ENCODE assay signal across 8 mouse cellular contexts in genomic region chr19:5094243-5094632, GRCm38 (mm10). TPM values are rescaled to one million over a fixed set of nuclear protein-coding genes. Genes with fewer than 3 reads are reported as not detected.
A peak's percentile ranks its signal among the peaks of the same experiment; 100 is the strongest.
DNase-seq lines count a peak whose midpoint lies in the region; ATAC-seq and TF ChIP-seq lines count a peak whose summit lies in the region.

No protein-coding gene starts in this region.

- peak; percentile 73 for TF ChIP-seq CTCF in cortical plate, adult 2 months (IDR thresholded peaks at IDR 0.05; ENCODE audit: extremely low read depth, insufficient read depth, low read length)

- DNase-seq in ZHBTc4 (ENCODE audit: low read depth, low spot score), result peak; percentile 97
- DNase-seq in gastrocnemius, postnatal 10 days, result peak; percentile 94
- peak; percentile 96 to 97 for DNase-seq in left cerebral cortex, postnatal 10 days (ENCODE audit: extremely low spot score in 1 of 2, low spot score in 2 of 2)
- DNase-seq in right cerebral cortex, postnatal 25 days, result peak; percentile 97
- DNase-seq in urinary bladder, postnatal 36 days (ENCODE audit: low spot score in 2 of 2), result peak; percentile 83 to 87

- peaks cover 2% of the 10 kb centered on the region; the same call in 1 of the 2 replicates for H3K4me1 ChIP-seq in cortical plate, adult 2 months (ENCODE audit: control insufficient read depth, insufficient read depth, low read length)

- peak overlapping the region; percentile 55 for H3K4me3 ChIP-seq in cortical plate, adult 2 months (ENCODE audit: insufficient read depth, low read length)

- peak; percentile 13; the same call in 1 of the 2 replicates for TF ChIP-seq POLR2A in cortical plate, adult 2 months (IDR thresholded peaks at IDR 0.05; ENCODE audit: extremely low read depth, insufficient read depth, low read length)

- intact Hi-C loops in left cerebral cortex, postnatal 10 days (cut with DNase I), result loop anchor here (2.0 to 5.0 kb wide), 2 partner anchors 48 to 57 kb away; no protein-coding TSS in a partner anchor

- 0 out of 2 replicates have a peak overlapping the region, but pooled peaks have one; percentile 11 for H3K27ac ChIP-seq in cortical plate, adult 2 months (ENCODE audit: insufficient read depth, low read length)

- peak; percentile 70 for ATAC-seq in inflammation-experienced regulatory T-cells, adult 6 months
- peak; percentile 78 for ATAC-seq in megakaryocyte-erythroid progenitor cell, adult 5-6 weeks (replicated peaks; ENCODE audit: low FRiP score, low TSS enrichment, poor library complexity, severe bottlenecking)

RNA-seq across cellular contexts. Expression of gene Cnih2, which starts 4.1 kb away (rescaled TPM):
- polyA plus RNA-seq in cortical plate, adult 2 months (2012; rRNA removed), result 399 and 461 TPM in 2 replicates
- total RNA-seq in gastrocnemius, postnatal 10 days (2021), result under 1 TPM; 0.75 to 0.90 TPM
- polyA plus RNA-seq in inflammation-experienced regulatory T-cells, adult 6 months (2017; shearing (Covaris generic)), result under 1 TPM in 2 of 3 experiments, not detected in 1; 0.50 to 0.59 TPM
- total RNA-seq in left cerebral cortex, postnatal 10 days (2021), result 100 to 1,000 TPM; 379 to 384 TPM
- total RNA-seq in megakaryocyte-erythroid progenitor cell, adult 5-6 weeks (2014; fragmentation: Nextera tagmentation), result 0.66 TPM in 1 of 2 replicates, not detected in the other
- total RNA-seq in megakaryocyte-erythroid progenitor cell, adult 5-6 weeks (2017), result not detected in 2 replicates

RNA-seq across cellular contexts. Expression of gene Yif1a, which starts 5.9 kb away (rescaled TPM):
- 54.7 and 56.2 TPM in 2 replicates for polyA plus RNA-seq in cortical plate, adult 2 months (2012; rRNA removed)
- 10 to 100 TPM; 46.4 to 49.3 TPM for total RNA-seq in gastrocnemius, postnatal 10 days (2021)
- polyA plus RNA-seq in inflammation-experienced regulatory T-cells, adult 6 months (2017; shearing (Covaris generic)), result 10 to 100 TPM; 45.7 to 65.4 (median 46.2) TPM
- total RNA-seq in left cerebral cortex, postnatal 10 days (2021), result 10 to 100 TPM; 27.3 to 30.4 TPM
- total RNA-seq in megakaryocyte-erythroid progenitor cell, adult 5-6 weeks (2014; fragmentation: Nextera tagmentation), result 38.6 and 43.4 TPM in 2 replicates
- total RNA-seq in megakaryocyte-erythroid progenitor cell, adult 5-6 weeks (2017), result 7.5 and 13.6 TPM in 2 replicates

RNA-seq across cellular contexts. Expression of gene Tmem151a, which starts 8.9 kb away (rescaled TPM):
- polyA plus RNA-seq in cortical plate, adult 2 months (2012; rRNA removed), result 145 and 146 TPM in 2 replicates
- under 1 TPM; 0.23 to 0.27 TPM for total RNA-seq in gastrocnemius, postnatal 10 days (2021)
- not detected for polyA plus RNA-seq in inflammation-experienced regulatory T-cells, adult 6 months (2017; shearing (Covaris generic))
- total RNA-seq in left cerebral cortex, postnatal 10 days (2021), result 100 to 1,000 TPM; 115 to 122 TPM
- total RNA-seq in megakaryocyte-erythroid progenitor cell, adult 5-6 weeks (2014; fragmentation: Nextera tagmentation), result 1.2 TPM in 1 of 2 replicates, not detected in the other
- not detected in 2 replicates for total RNA-seq in megakaryocyte-erythroid progenitor cell, adult 5-6 weeks (2017)

RNA-seq across cellular contexts. Expression of gene Rab1b, which starts 12.6 kb away (rescaled TPM):
- polyA plus RNA-seq in cortical plate, adult 2 months (2012; rRNA removed), result 197 and 202 TPM in 2 replicates
- total RNA-seq in gastrocnemius, postnatal 10 days (2021), result 100 to 1,000 TPM; 119 to 127 TPM
- polyA plus RNA-seq in inflammation-experienced regulatory T-cells, adult 6 months (2017; shearing (Covaris generic)), result 100 to 1,000 TPM in 2 of 3 experiments, 10 to 100 TPM in 1; 83.1 to 152 (median 102) TPM
- total RNA-seq in left cerebral cortex, postnatal 10 days (2021), result 100 to 1,000 TPM; 167 to 168 TPM
- total RNA-seq in megakaryocyte-erythroid progenitor cell, adult 5-6 weeks (2014; fragmentation: Nextera tagmentation), result 58.7 and 83.3 TPM in 2 replicates
- 47.0 and 47.5 TPM in 2 replicates for total RNA-seq in megakaryocyte-erythroid progenitor cell, adult 5-6 weeks (2017)

RNA-seq across cellular contexts. Expression of gene Klc2, which starts 24.1 kb away (rescaled TPM):
- 234 and 242 TPM in 2 replicates for polyA plus RNA-seq in cortical plate, adult 2 months (2012; rRNA removed)
- total RNA-seq in gastrocnemius, postnatal 10 days (2021), result 10 to 100 TPM; 27.2 to 28.7 TPM
- polyA plus RNA-seq in inflammation-experienced regulatory T-cells, adult 6 months (2017; shearing (Covaris generic)), result 1 to 10 TPM; 4.4 to 5.0 (median 4.7) TPM
- 100 to 1,000 TPM; 186 to 195 TPM for total RNA-seq in left cerebral cortex, postnatal 10 days (2021)
- total RNA-seq in megakaryocyte-erythroid progenitor cell, adult 5-6 weeks (2014; fragmentation: Nextera tagmentation), result 3.0 and 15.3 TPM in 2 replicates
- 2.3 and 8.0 TPM in 2 replicates for total RNA-seq in megakaryocyte-erythroid progenitor cell, adult 5-6 weeks (2017)

Comparison
In these comparisons a context has a peak if more than half of its experiments do, and no peak if none do; other contexts are left out.
1. Peak in every context shown above with its lines: DNase-seq, ATAC-seq, H3K4me3 ChIP-seq and H3K27ac ChIP-seq.
2. RNA of gene Cnih2, which starts 4.1 kb away (total RNA-seq): 379 to 384 TPM in left cerebral cortex, postnatal 10 days; 0.75 to 0.90 TPM in gastrocnemius, postnatal 10 days and 0.66 TPM in megakaryocyte-erythroid progenitor cell, adult 5-6 weeks; every median in the first group is over 100 times any median in the second.
3. RNA of gene Tmem151a, which starts 8.9 kb away (total RNA-seq): 115 to 122 TPM in left cerebral cortex, postnatal 10 days; 1.2 TPM in megakaryocyte-erythroid progenitor cell, adult 5-6 weeks and 0.23 to 0.27 TPM in gastrocnemius, postnatal 10 days; every median in the first group is over 10 times any median in the second.